Mouse (Mus musculus) stomach, embryonic 15.5 days (tissue): ENCODE results near the gene Stk32b. TPM values are rescaled to one million over a fixed set of nuclear protein-coding genes. Genes with fewer than 3 reads are reported as not detected.

ENCODE experiments used
- ATAC-seq: fragments of 200-750 bp; cut with Nextera tagmentation; 2 replicates; pipeline ENCODE4 v1.8.0; 2017; ENCODE audit warnings: low read depth, moderate number of reproducible peaks, moderate TSS enrichment; ENCODE audit not compliant: insufficient read depth, low FRiP score
- H3K27ac ChIP-seq: fragments of 300-500 bp; sonication (generic); 2 replicates; pipeline ENCODE4 v1.5.1; 2015; ENCODE audit warnings: mild to moderate bottlenecking, inconsistent platforms
- H3K27me3 ChIP-seq: fragments of 300-500 bp; sonication (generic); replicated peaks from 2 replicates; pipeline ENCODE4 v1.6.1; 2015; ENCODE audit warnings: inconsistent platforms
- H3K36me3 ChIP-seq: fragments of 300-500 bp; sonication (generic); 2 replicates; pipeline ENCODE4 v1.6.1; 2015; ENCODE audit warnings: inconsistent platforms
- H3K4me1 ChIP-seq: fragments of 300-500 bp; sonication (generic); 2 replicates; pipeline ENCODE4 v1.6.1; 2015; ENCODE audit warnings: inconsistent platforms
- H3K4me2 ChIP-seq: fragments of 300-500 bp; sonication (generic); 2 replicates; pipeline ENCODE4 v1.6.1; 2015; ENCODE audit warnings: mild to moderate bottlenecking, inconsistent platforms
- H3K4me3 ChIP-seq: fragments of 300-500 bp; sonication (generic); replicated peaks from 2 replicates; pipeline ENCODE4 v1.5.1; 2015; ENCODE audit warnings: inconsistent platforms
- H3K9ac ChIP-seq: fragments of 300-500 bp; sonication (generic); 2 replicates; pipeline ENCODE4 v1.6.1; 2015; ENCODE audit warnings: inconsistent platforms
- H3K9me3 ChIP-seq: fragments of 300-500 bp; sonication (generic); 2 replicates; pipeline ENCODE4 v1.6.1; 2016; ENCODE audit warnings: inconsistent platforms
- WGBS: fragments of 180-500 bp; shearing (Covaris S2); methylation state at CpG from one replicate; pipeline ENCODE4 v1.1.7; 2015; 5-methylcytosine and 5-hydroxymethylcytosine counted together
- polyA plus RNA-seq: library from polyadenylated mRNA; unstranded; fragments of >200 nt; fragmentation: Nextera tagmentation; extraction: Ambion mirVana; gene quantifications from 2 replicates; pipeline ENCODE4 v1.2.1, GENCODE M21; 2015

Gene Stk32b
- polyA plus RNA-seq, 1 experiment from 2014 or later: 0.55 TPM

- no peak overlapping the region for H3K4me3 ChIP-seq
- H3K36me3 ChIP-seq: no peaks in the 10 kb centered on the region
- ATAC-seq: no peak
- H3K27me3 ChIP-seq: no peaks in the 10 kb centered on the region
- no peaks in the 10 kb centered on the region for H3K9me3 ChIP-seq
- no peak overlapping the region for H3K4me2 ChIP-seq
- H3K27ac ChIP-seq: no peak overlapping the region
- 81% methylated on average over 4 of the region's 4 CpGs for WGBS
- H3K4me1 ChIP-seq: no peaks in the 10 kb centered on the region
- no peak overlapping the region for H3K9ac ChIP-seq
These were observed 245.4 kb downstream of the Stk32b start for GRCm38 (mm10) chr5:37471584-37471983.

GRCm38 (mm10) chr5:37469031-37469430 is 247.9 kb downstream of the Stk32b start:
- ATAC-seq: no peak
- 66% methylated on average over 5 of the region's 5 CpGs for WGBS
- Histone ChIP-seq H3K4me1 (no peaks in the 10 kb centered on the region), H3K27me3 (no peaks in the 10 kb centered on the region), H3K9me3 (no peaks in the 10 kb centered on the region), H3K4me3 (no peak overlapping the region), H3K4me2 (no peak overlapping the region), H3K9ac (no peak overlapping the region), H3K27ac (no peak overlapping the region), H3K36me3 (no peaks in the 10 kb centered on the region)

GRCm38 (mm10) chr5:37467646-37468045 is 249.3 kb downstream of the Stk32b start:
- Histone ChIP-seq H3K4me1 (no peaks in the 10 kb centered on the region), H3K4me3 (no peak overlapping the region), H3K4me2 (no peak overlapping the region), H3K27ac (no peak overlapping the region), H3K9ac (no peak overlapping the region), H3K27me3 (no peaks in the 10 kb centered on the region), H3K9me3 (no peaks in the 10 kb centered on the region), H3K36me3 (no peaks in the 10 kb centered on the region)
- no peak for ATAC-seq
- WGBS: 70% methylated on average over 2 of the region's 2 CpGs

GRCm38 (mm10) chr5:37465461-37465860 is 251.5 kb downstream of the Stk32b start:
- no peaks in the 10 kb centered on the region for H3K27me3 ChIP-seq
- H3K4me3 ChIP-seq: no peak overlapping the region
- WGBS: 87% methylated on average over 10 of the region's 10 CpGs
- no peak overlapping the region for H3K9ac ChIP-seq
- no peak for ATAC-seq
- no peaks in the 10 kb centered on the region for H3K36me3 ChIP-seq
- H3K4me2 ChIP-seq: no peak overlapping the region
- H3K27ac ChIP-seq: no peak overlapping the region
- H3K4me1 ChIP-seq: no peaks in the 10 kb centered on the region
- H3K9me3 ChIP-seq: no peaks in the 10 kb centered on the region

- Histone ChIP-seq H3K27ac (no peak overlapping the region), H3K4me3 (no peak overlapping the region), H3K36me3 (no peaks in the 10 kb centered on the region), H3K9ac (no peak overlapping the region), H3K27me3 (no peaks in the 10 kb centered on the region), H3K9me3 (no peaks in the 10 kb centered on the region), H3K4me2 (no peak overlapping the region), H3K4me1 (no peaks in the 10 kb centered on the region)
- ATAC-seq: no peak
- WGBS: 62% methylated on average over 2 of the region's 2 CpGs
These were observed 258.7 kb downstream of the Stk32b start for GRCm38 (mm10) chr5:37458236-37458635.

- no peak overlapping the region for H3K9ac ChIP-seq
- WGBS: 79% methylated on average over 2 of the region's 2 CpGs
- H3K4me3 ChIP-seq: no peak overlapping the region
- no peaks in the 10 kb centered on the region for H3K9me3 ChIP-seq
- H3K36me3 ChIP-seq: no peaks in the 10 kb centered on the region
- no peak overlapping the region for H3K27ac ChIP-seq
- no peak overlapping the region for H3K4me2 ChIP-seq
- ATAC-seq: peak; percentile 59; the same call in 1 of the 2 replicates
- no peaks in the 10 kb centered on the region for H3K27me3 ChIP-seq
- no peaks in the 10 kb centered on the region for H3K4me1 ChIP-seq
These were observed 259.1 kb downstream of the Stk32b start for GRCm38 (mm10) chr5:37457831-37458230.

GRCm38 (mm10) chr5:37457191-37457590 is 259.8 kb downstream of the Stk32b start:
- H3K36me3 ChIP-seq: no peaks in the 10 kb centered on the region
- no peak overlapping the region for H3K4me3 ChIP-seq
- peak; percentile 77; the same call in 1 of the 2 replicates for ATAC-seq
- no peak overlapping the region for H3K4me2 ChIP-seq
- no peak overlapping the region for H3K27ac ChIP-seq
- H3K27me3 ChIP-seq: no peaks in the 10 kb centered on the region
- H3K9me3 ChIP-seq: no peaks in the 10 kb centered on the region
- no peaks in the 10 kb centered on the region for H3K4me1 ChIP-seq
- WGBS: 76% methylated on average over 5 of the region's 5 CpGs
- H3K9ac ChIP-seq: no peak overlapping the region

- WGBS: 74% methylated on average over 2 of the region's 2 CpGs
- H3K27me3 ChIP-seq: no peaks in the 10 kb centered on the region
- H3K4me2 ChIP-seq: no peak overlapping the region
- no peak overlapping the region for H3K9ac ChIP-seq
- no peaks in the 10 kb centered on the region for H3K9me3 ChIP-seq
- no peaks in the 10 kb centered on the region for H3K36me3 ChIP-seq
- no peak overlapping the region for H3K27ac ChIP-seq
- H3K4me1 ChIP-seq: no peaks in the 10 kb centered on the region
- peak; percentile 74; the same call in 1 of the 2 replicates for ATAC-seq
- H3K4me3 ChIP-seq: no peak overlapping the region
These were observed 260.4 kb downstream of the Stk32b start for GRCm38 (mm10) chr5:37456590-37456989.

GRCm38 (mm10) chr5:37447546-37447945 is 269.4 kb downstream of the Stk32b start:
- Histone ChIP-seq H3K27ac (no peak overlapping the region), H3K36me3 (no peaks in the 10 kb centered on the region), H3K4me3 (no peak overlapping the region), H3K9me3 (no peaks in the 10 kb centered on the region), H3K9ac (no peak overlapping the region), H3K4me2 (no peak overlapping the region), H3K4me1 (no peaks in the 10 kb centered on the region), H3K27me3 (no peaks in the 10 kb centered on the region)
- WGBS: 76% methylated on average over 3 of the region's 3 CpGs
- no peak for ATAC-seq

- Histone ChIP-seq H3K4me2 (no peak overlapping the region), H3K4me3 (no peak overlapping the region), H3K36me3 (no peaks in the 10 kb centered on the region), H3K9me3 (no peaks in the 10 kb centered on the region), H3K9ac (no peak overlapping the region), H3K27me3 (no peaks in the 10 kb centered on the region), H3K4me1 (no peaks in the 10 kb centered on the region), H3K27ac (no peak overlapping the region)
- no peak for ATAC-seq
- WGBS: 87% methylated on average over 2 of the region's 2 CpGs
These were observed 274.2 kb downstream of the Stk32b start for GRCm38 (mm10) chr5:37442767-37443166.

GRCm38 (mm10) chr5:37435417-37435816 is 281.6 kb downstream of the Stk32b start:
- H3K27me3 ChIP-seq: no peaks in the 10 kb centered on the region
- no peaks in the 10 kb centered on the region for H3K4me1 ChIP-seq
- H3K27ac ChIP-seq: no peak overlapping the region
- H3K36me3 ChIP-seq: no peaks in the 10 kb centered on the region
- no peaks in the 10 kb centered on the region for H3K9me3 ChIP-seq
- H3K9ac ChIP-seq: no peak overlapping the region
- ATAC-seq: no peak
- no peak overlapping the region for H3K4me2 ChIP-seq
- whole genome bisulfite sequencing: 70% methylated on average over 3 of the region's 3 CpGs
- no peak overlapping the region for H3K4me3 ChIP-seq

- no peak overlapping the region for H3K4me3 ChIP-seq
- H3K4me2 ChIP-seq: no peak overlapping the region
- H3K27me3 ChIP-seq: no peaks in the 10 kb centered on the region
- no peak overlapping the region for H3K9ac ChIP-seq
- H3K9me3 ChIP-seq: no peaks in the 10 kb centered on the region
- no peak overlapping the region for H3K27ac ChIP-seq
- H3K36me3 ChIP-seq: 0 out of 2 replicates have a peak, but pooled peaks cover 2% of the 10 kb centered on the region
- no peaks in the 10 kb centered on the region for H3K4me1 ChIP-seq
- ATAC-seq: no peak
These were observed 289.8 kb downstream of the Stk32b start for GRCm38 (mm10) chr5:37427210-37427609.

- Histone ChIP-seq H3K4me1 (no peaks in the 10 kb centered on the region), H3K36me3 (no peaks in the 10 kb centered on the region; the same call in 1 of the 2 replicates), H3K9ac (no peak overlapping the region), H3K4me3 (no peak overlapping the region), H3K27ac (no peak overlapping the region), H3K27me3 (no peaks in the 10 kb centered on the region), H3K9me3 (no peaks in the 10 kb centered on the region), H3K4me2 (no peak overlapping the region)
- 86% methylated on average over 6 of the region's 6 CpGs for WGBS
- ATAC-seq: no peak
These were observed 297.9 kb downstream of the Stk32b start for GRCm38 (mm10) chr5:37419028-37419427.
